Mouse (Mus musculus) left cerebral cortex, adult 2 months (tissue): ENCODE results near the gene Lgals1. TPM values are rescaled to one million over a fixed set of nuclear protein-coding genes. Genes with fewer than 3 reads are reported as not detected.

Experiments
- DNase-seq, 2 experiments: peaks; one replicate each; pipeline ENCODE4 v3.0.0; 2021 to 2022; ENCODE audit warnings: low spot score in 2 of 2, mixed read lengths in 1 of 2; ENCODE audit errors: extremely low spot score in 1 of 2
- H3K27ac ChIP-seq: fragments of 200-600 bp; 2 replicates; pipeline ENCODE4 v1.8.1; 2022
- H3K4me3 ChIP-seq: fragments of 200-600 bp; 2 replicates; pipeline ENCODE4 v1.8.1; 2022
- CTCF ChIP-seq: fragments of 200-600 bp; IDR thresholded peaks from 2 replicates; pipeline ENCODE4 v1.8.1; 2022; ENCODE audit warnings: antibody characterized with exemption, mild to moderate bottlenecking, moderate library complexity
- intact Hi-C: fragments of 180-260 bp; cut with DNase I; formaldehyde crosslinking; loops from one replicate; pipeline ENCODE4 v1.15.1; 2025
- microRNA-seq, 2 experiments: library from miRNA; unstranded; fragments of <30 nt; microRNA quantifications; one replicate each; pipeline ENCODE4 v1.2.0; 2021
- total RNA-seq, 2 experiments: library from RNA; stranded (reverse); gene quantifications; 2 replicates each; pipeline ENCODE4 v1.2.3; 2021

The Lgals1 gene
- total RNA-seq, 2 experiments from 2014 or later = 19.8 to 20.4 TPM

DNA sequence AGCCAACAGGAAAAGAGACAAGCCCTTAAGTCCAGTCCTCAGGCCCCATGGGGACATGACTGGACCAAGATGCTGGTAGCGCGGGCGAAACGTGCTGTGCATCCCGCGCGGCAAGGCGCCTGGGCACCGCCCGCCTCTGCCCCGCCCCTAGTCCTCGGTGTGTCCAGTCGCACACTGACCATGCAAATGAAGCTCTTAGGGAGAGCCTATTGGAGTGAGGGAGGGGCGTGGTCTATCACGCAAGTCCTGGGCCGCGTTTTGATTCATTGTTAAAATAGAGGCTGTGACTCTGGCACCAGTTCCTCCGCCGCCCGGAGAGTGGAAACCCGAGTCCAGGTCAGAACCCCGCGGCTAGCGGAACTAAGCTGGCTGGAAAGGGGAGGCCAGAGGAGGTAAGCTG, 21.1 kb downstream of the Lgals1 start, which contains the start of gene Triobp:
Gene Triobp (plus strand): TSS at position 68 of the 400 bp plus-strand sequence.
- Histone ChIP-seq H3K27ac (no peak within 1 kb of the TSS), H3K4me3 (peak within 1 kb of the TSS; percentile 47)
- no peak for TF ChIP-seq CTCF
- intact Hi-C loops = no loop called here
- peak; percentile 78 for DNase-seq

GRCm38 (mm10) chr15:78948152-78948725, 21.7 kb downstream of the Lgals1 start:
- no peak for TF ChIP-seq CTCF
- Histone ChIP-seq H3K4me3 (peak overlapping the region; percentile 47), H3K27ac (no peak overlapping the region)
- no peak for DNase-seq
- intact Hi-C loops = no loop called here

DNA sequence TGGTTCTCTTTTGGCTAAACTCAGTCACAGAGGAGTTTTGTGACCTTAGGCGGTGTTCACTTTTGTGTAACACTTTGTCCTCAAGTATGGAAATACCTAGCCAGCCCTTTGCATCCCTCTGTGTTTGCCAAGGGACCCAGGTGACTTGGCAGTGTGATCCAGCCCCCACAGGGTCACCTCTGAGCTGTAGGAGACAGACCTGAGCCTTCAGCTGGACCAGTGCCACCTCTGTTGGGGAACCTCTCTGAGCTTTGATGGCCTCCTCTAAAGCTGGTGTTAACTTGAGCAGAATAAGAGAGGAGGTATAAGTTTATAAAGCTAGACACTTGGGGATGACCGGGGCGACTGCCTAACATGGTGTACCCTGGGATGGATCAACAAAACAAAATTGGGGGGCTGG, 22.4 kb downstream of the Lgals1 start:
- DNase-seq = no peak
- Histone ChIP-seq H3K27ac (no peak overlapping the region), H3K4me3 (no peak overlapping the region)
- intact Hi-C loops = no loop called here
- no peak for TF ChIP-seq CTCF

DNA sequence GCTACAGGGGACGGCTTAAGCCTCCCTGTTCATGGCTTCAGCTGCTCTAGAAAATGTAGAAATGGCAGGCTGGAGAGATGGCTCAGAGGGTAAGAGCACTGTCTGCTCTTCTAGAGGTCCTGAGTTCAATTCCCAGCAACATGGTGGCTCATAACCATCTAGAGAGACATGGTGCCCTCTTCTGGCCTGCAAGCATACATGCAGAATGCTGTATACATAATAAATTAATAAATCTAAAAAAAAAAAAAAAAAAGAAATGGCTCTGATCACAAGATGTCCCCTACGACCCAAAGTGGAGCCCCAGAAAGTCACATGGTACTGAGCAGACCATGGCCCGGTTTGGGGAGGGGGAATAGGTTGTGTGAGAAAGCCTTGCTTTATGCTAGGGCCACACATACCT, 29.1 kb downstream of the Lgals1 start:
- no peak overlapping the region for H3K4me3 ChIP-seq
- no peak overlapping the region for H3K27ac ChIP-seq
- intact Hi-C loops = no loop called here
- DNase-seq = no peak
- TF ChIP-seq CTCF = no peak; the same call in 1 of the 2 replicates

DNA sequence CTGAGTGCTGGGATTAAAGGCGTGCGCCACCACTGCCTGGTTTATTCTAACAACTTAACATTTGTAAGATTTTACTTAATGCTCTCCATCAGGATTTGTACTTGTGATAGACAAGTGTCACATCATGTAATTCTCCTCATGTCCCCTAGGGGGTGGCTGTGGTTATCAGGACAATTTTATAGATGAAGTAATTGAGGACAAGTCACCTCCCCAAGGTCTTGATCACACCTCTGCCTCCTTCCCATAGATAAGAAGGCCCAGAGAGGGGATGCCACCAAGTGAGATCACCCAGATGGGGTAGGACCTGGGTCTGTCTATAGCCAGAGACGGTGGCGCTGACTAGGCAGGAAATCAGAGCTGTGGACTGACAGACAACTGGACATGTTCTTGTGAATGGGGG, 29.8 kb downstream of the Lgals1 start:
- DNase-seq = no peak
- Histone ChIP-seq H3K4me3 (no peak overlapping the region), H3K27ac (no peak overlapping the region)
- TF ChIP-seq CTCF = peak; percentile 57
- intact Hi-C loops = no loop called here

GRCm38 (mm10) chr15:78957021-78957420, 30.5 kb downstream of the Lgals1 start:
- DNase-seq = no peak
- intact Hi-C loops = no loop called here
- Histone ChIP-seq H3K4me3 (no peak overlapping the region), H3K27ac (no peak overlapping the region)
- TF ChIP-seq CTCF = no peak

GRCm38 (mm10) chr15:78959537-78959936, 33.0 kb downstream of the Lgals1 start:
- Histone ChIP-seq H3K27ac (no peak overlapping the region), H3K4me3 (no peak overlapping the region)
- TF ChIP-seq CTCF = no peak
- intact Hi-C loops = no loop called here
- DNase-seq = no peak

DNA sequence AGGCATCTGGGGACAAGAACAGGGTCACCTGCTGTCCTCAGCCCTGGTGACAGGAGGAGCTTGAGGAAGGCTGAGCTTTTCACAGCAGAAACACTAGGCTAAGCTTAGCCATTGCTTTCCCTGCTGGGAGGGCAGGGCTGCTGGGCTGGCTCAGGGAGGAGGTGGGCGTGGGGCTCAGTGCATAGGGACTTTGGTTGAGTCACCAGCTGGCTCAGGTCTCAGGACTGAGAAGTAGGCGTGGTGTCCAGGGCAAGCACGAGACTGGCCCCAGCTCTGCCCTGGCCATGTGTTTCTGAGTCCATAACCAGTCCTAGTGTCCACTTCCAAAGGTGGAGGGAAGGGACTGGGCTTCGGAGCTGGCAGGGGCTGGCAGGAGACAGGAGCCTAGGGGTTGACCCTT, 33.6 kb downstream of the Lgals1 start:
- H3K4me3 ChIP-seq = no peak overlapping the region
- no peak for TF ChIP-seq CTCF
- intact Hi-C loops = no loop called here
- DNase-seq = no peak
- H3K27ac ChIP-seq = no peak overlapping the region

GRCm38 (mm10) chr15:78962885-78963284, 36.4 kb downstream of the Lgals1 start:
- peak; percentile 40 for DNase-seq
- intact Hi-C loops = no loop called here
- TF ChIP-seq CTCF = peak; percentile 74
- H3K27ac ChIP-seq = peak overlapping the region; percentile 28; the same call in 1 of the 2 replicates
- no peak overlapping the region for H3K4me3 ChIP-seq

DNA sequence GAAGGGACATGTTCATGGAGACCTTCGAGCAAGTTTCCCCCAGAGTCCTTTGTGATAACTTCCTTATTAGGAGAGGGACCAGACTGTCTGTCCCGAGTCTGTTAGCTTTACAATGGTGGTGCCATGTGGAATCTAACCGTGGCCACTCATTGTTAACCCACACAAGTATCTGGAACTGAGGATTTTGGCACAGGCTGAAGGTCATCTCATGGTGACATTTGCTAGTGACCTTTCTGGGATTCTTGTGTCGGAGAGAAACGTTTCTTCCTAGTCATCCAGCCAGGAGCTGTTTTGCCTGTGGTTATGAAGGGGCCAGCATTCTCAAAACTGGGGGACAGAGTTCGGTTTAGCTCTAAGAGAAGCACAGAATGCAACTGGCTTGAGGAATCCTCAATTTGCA, 45.1 kb downstream of the Lgals1 start:
- no peak for DNase-seq
- Histone ChIP-seq H3K4me3 (no peak overlapping the region), H3K27ac (no peak overlapping the region)
- intact Hi-C loops = no loop called here
- TF ChIP-seq CTCF = no peak

- intact Hi-C loops = no loop called here
- Histone ChIP-seq H3K4me3 (no peak overlapping the region), H3K27ac (no peak overlapping the region)
- peak; percentile 32 for TF ChIP-seq CTCF
- no peak for DNase-seq
Observed at GRCm38 (mm10) chr15:78973950-78974349, 47.4 kb downstream of the Lgals1 start.

DNA sequence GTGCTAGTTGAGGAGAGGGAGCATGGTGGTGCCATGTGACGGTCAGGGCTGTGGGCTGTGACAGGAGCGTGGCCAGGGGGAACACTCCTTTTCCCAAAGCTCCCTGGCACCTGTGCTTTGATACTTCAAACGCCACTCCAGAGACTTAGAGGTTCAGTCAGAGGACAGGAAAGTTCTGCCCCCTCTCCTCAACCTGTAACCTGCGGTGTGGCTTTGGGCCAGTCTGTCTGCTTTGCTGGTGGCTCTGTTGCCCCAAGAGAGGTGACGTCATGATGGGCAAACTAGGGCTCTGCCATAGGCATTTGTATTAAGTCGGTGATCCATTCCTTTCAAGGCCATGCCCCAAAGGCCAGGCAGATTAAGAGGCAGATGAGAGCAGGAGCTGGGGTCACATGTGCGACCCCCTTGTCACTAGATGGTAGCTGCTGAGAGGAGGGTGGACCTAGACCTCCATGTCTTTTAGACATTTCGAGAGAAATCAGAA, 51.2 kb downstream of the Lgals1 start:
- intact Hi-C loops = no loop called here
- H3K4me3 ChIP-seq = no peak overlapping the region
- H3K27ac ChIP-seq = no peak overlapping the region
- no peak for DNase-seq
- no peak for TF ChIP-seq CTCF

- no peak overlapping the region for H3K27ac ChIP-seq
- TF ChIP-seq CTCF = no peak
- H3K4me3 ChIP-seq = no peak overlapping the region
- no peak for DNase-seq
- intact Hi-C loops = no loop called here
Observed at GRCm38 (mm10) chr15:78978875-78979274, 52.4 kb downstream of the Lgals1 start.

Small RNAs within 50 kb of the gene (microRNA-seq; reads per million reads assigned to microRNA genes)
- 0.96 to 2.9 reads per million in 2 experiments for gene Mir6955

Other genes with a start within 250 kb of the Lgals1 start
- gene Elfn2, start 208.0 kb upstream of the Lgals1 start, total RNA-seq = 100 to 1,000 TPM; 144 to 177 TPM
- gene Mfng, start 153.2 kb upstream of the Lgals1 start, total RNA-seq = 1 to 10 TPM; 5.0 to 6.2 TPM
- 1 to 10 TPM; 4.8 TPM for gene Card10, start 123.7 kb upstream of the Lgals1 start, total RNA-seq
- gene Cdc42ep1, start 84.1 kb upstream of the Lgals1 start, total RNA-seq = 10 to 100 TPM; 10.6 to 13.1 TPM
- not detected for gene Lgals2, start 71.2 kb upstream of the Lgals1 start, total RNA-seq
- gene Gga1, start 49.5 kb upstream of the Lgals1 start, total RNA-seq = 10 to 100 TPM; 64.8 to 68.2 TPM
- not detected for gene Gm49510, start 27.1 kb upstream of the Lgals1 start, total RNA-seq
- 10 to 100 TPM; 35.0 to 37.7 TPM for gene Sh3bp1, start 27.0 kb upstream of the Lgals1 start, total RNA-seq
- gene Pdxp, start 12.8 kb upstream of the Lgals1 start, total RNA-seq = 100 to 1,000 TPM; 165 to 171 TPM
- 10 to 100 TPM; 36.2 to 38.8 TPM for gene Nol12, start 8.2 kb downstream of the Lgals1 start, total RNA-seq
- 10 to 100 TPM; 11.8 to 12.7 TPM for gene Triobp, start 21.0 kb downstream of the Lgals1 start, total RNA-seq
- gene H1f0, start 101.7 kb downstream of the Lgals1 start, total RNA-seq = 10 to 100 TPM; 80.4 to 81.1 TPM
- under 1 TPM in 1 of 2 experiments, not detected in 1; 0.84 TPM for gene Galr3, start 115.2 kb downstream of the Lgals1 start, total RNA-seq
- 10 to 100 TPM; 19.7 to 19.8 TPM for gene Ankrd54, start 136.2 kb downstream of the Lgals1 start, total RNA-seq
- gene Eif3l, start 148.5 kb downstream of the Lgals1 start, total RNA-seq = 10 to 100 TPM; 62.5 to 66.6 TPM
- gene Micall1, start 182.2 kb downstream of the Lgals1 start, total RNA-seq = 10 to 100 TPM; 22.8 to 23.2 TPM
- gene Polr2f, start 214.3 kb downstream of the Lgals1 start, total RNA-seq = 100 to 1,000 TPM; 100 to 103 TPM
- gene 1700088E04Rik, start 214.5 kb downstream of the Lgals1 start, total RNA-seq = 10 to 100 TPM; 12.0 to 12.9 TPM
- 10 to 100 TPM; 17.1 to 18.7 TPM for gene Sox10, start 238.5 kb downstream of the Lgals1 start, total RNA-seq